Mouse (Mus musculus): Measurements from ENCODE around the gene Tbc1d30.

DNA sequence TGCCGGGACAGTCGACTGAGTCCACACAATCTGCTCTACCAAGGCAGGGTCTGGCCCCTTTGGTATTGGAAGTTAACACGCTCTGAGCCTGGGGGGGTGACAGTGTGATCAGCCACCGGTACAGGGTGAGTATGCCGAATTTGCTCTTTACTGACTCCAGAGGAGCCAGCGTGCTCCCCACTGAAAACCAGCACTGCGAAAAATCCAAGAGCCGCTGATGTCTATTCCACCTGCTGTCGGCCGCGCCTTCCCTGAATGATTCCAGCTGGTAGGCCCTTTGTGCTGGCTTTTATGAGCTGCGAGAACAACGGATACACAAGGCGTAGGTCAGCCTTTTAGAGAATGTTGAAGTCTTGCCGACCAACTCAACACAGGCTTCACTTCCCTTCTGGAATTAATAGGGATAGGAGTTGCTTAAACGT lies 123.1 kb downstream of the Tbc1d30 start:
- TF ChIP-seq POLR2A (IDR thresholded peaks at IDR 0.05; ENCODE audit: control insufficient read depth, low read depth, low read length), result no peak
- TF ChIP-seq CTCF (IDR thresholded peaks at IDR 0.05; ENCODE audit: control insufficient read depth, insufficient read depth, insufficient replicate concordance, low read depth, low read length), result no peak
